Mouse (Mus musculus) A20 (cell line): Measurements from ENCODE around the gene Pard3.
A peak's percentile ranks its signal among the peaks of the same experiment; 100 is the strongest.

Source experiments
- DNase-seq: peaks from one replicate; pipeline ENCODE4 v3.0.0-alpha.2; 2011; ENCODE audit warnings: low read depth, low spot score

The Pard3 gene

GRCm38 (mm10) chr8:127181246-127181645 is 117.6 kb downstream of the Pard3 start:
- DNase-seq = no peak

GRCm38 (mm10) chr8:127182065-127182464 is 118.4 kb downstream of the Pard3 start:
- no peak for DNase-seq

- no peak for DNase-seq
These were observed 119.8 kb downstream of the Pard3 start for GRCm38 (mm10) chr8:127183533-127183932.

- no peak for DNase-seq
These were observed 120.3 kb downstream of the Pard3 start for GRCm38 (mm10) chr8:127184025-127184424.

- peak; percentile 53 for DNase-seq
These were observed 122.2 kb downstream of the Pard3 start for GRCm38 (mm10) chr8:127185897-127186296.

GRCm38 (mm10) chr8:127188671-127189070 is 125.0 kb downstream of the Pard3 start:
- peak; percentile 67 for DNase-seq

- DNase-seq = peak; percentile 84
These were observed 126.7 kb downstream of the Pard3 start for GRCm38 (mm10) chr8:127190350-127190749.

GRCm38 (mm10) chr8:127191387-127191786 is 127.7 kb downstream of the Pard3 start:
- peak; percentile 71 for DNase-seq

GRCm38 (mm10) chr8:127191824-127192223 is 128.1 kb downstream of the Pard3 start:
- no peak for DNase-seq

- DNase-seq = no peak
These were observed 128.6 kb downstream of the Pard3 start for GRCm38 (mm10) chr8:127192331-127192730.

- no peak for DNase-seq
These were observed 129.7 kb downstream of the Pard3 start for GRCm38 (mm10) chr8:127193375-127193774.

- no peak for DNase-seq
These were observed 131.2 kb downstream of the Pard3 start for GRCm38 (mm10) chr8:127194786-127195407.

GRCm38 (mm10) chr8:127196505-127197265 is 133.0 kb downstream of the Pard3 start:
- no peak for DNase-seq

GRCm38 (mm10) chr8:127207455-127207854 is 143.8 kb downstream of the Pard3 start:
- DNase-seq = no peak

- DNase-seq = no peak
These were observed 146.9 kb downstream of the Pard3 start for GRCm38 (mm10) chr8:127210621-127211020.

GRCm38 (mm10) chr8:127214338-127214737 is 150.6 kb downstream of the Pard3 start:
- DNase-seq = no peak

GRCm38 (mm10) chr8:127214748-127215433 is 151.2 kb downstream of the Pard3 start:
- DNase-seq = no peak

GRCm38 (mm10) chr8:127220206-127220605 is 156.5 kb downstream of the Pard3 start:
- no peak for DNase-seq

- DNase-seq = no peak
These were observed 156.9 kb downstream of the Pard3 start for GRCm38 (mm10) chr8:127220615-127221014.

GRCm38 (mm10) chr8:127222361-127222760 is 158.7 kb downstream of the Pard3 start:
- DNase-seq = no peak

- no peak for DNase-seq
These were observed 163.3 kb downstream of the Pard3 start for GRCm38 (mm10) chr8:127226996-127227395.

GRCm38 (mm10) chr8:127227407-127227806 is 163.7 kb downstream of the Pard3 start:
- no peak for DNase-seq
